Comparison of ENCODE assay signal across 8 mouse cellular contexts in genomic region chr9:90054371-90055145, GRCm38 (mm10). TPM values are rescaled to one million over a fixed set of nuclear protein-coding genes. Genes with fewer than 3 reads are reported as not detected.
DNase-seq lines count a peak whose midpoint lies in the region; ATAC-seq and TF ChIP-seq lines count a peak whose summit lies in the region.

No protein-coding gene starts in this region.

- no peaks in the 10 kb centered on the region for H3K36me3 ChIP-seq in intestine, embryonic 14.5 days (ENCODE audit: control insufficient read depth, insufficient read depth, low read length)
- no peaks in the 10 kb centered on the region for H3K36me3 ChIP-seq in liver, embryonic 11.5 days (ENCODE audit: control insufficient read depth, insufficient read depth, low read length)
- H3K36me3 ChIP-seq in midbrain, postnatal 0 days (ENCODE audit: insufficient read depth, low read length), result no peaks in the 10 kb centered on the region

- ATAC-seq in Patski, result peak; percentile 98
- ATAC-seq in intestine, embryonic 14.5 days (replicated peaks; ENCODE audit: low FRiP score, low TSS enrichment, low read depth), result peak; percentile 88
- peak; percentile 79 for ATAC-seq in liver, embryonic 11.5 days (replicated peaks; ENCODE audit: low FRiP score)
- peak; percentile 80 for ATAC-seq in midbrain, postnatal 0 days (ENCODE audit: low FRiP score)

- no peaks in the 10 kb centered on the region for H3K9me3 ChIP-seq in intestine, embryonic 14.5 days (ENCODE audit: control insufficient read depth, low read length)
- H3K9me3 ChIP-seq in liver, embryonic 11.5 days (ENCODE audit: control insufficient read depth, low read length), result no peaks in the 10 kb centered on the region
- no peaks in the 10 kb centered on the region for H3K9me3 ChIP-seq in midbrain, postnatal 0 days (ENCODE audit: low read length)

- H3K4me3 ChIP-seq in intestine, embryonic 14.5 days (ENCODE audit: low read depth, low read length), result peak overlapping the region; percentile 43
- H3K4me3 ChIP-seq in liver, embryonic 11.5 days (ENCODE audit: low read depth, low read length), result peak overlapping the region; percentile 45
- H3K4me3 ChIP-seq in midbrain, postnatal 0 days (ENCODE audit: low read depth, low read length), result peak overlapping the region; percentile 38

- H3K4me1 ChIP-seq in intestine, embryonic 14.5 days (replicated peaks; ENCODE audit: control insufficient read depth, insufficient read depth, low read length), result no peaks in the 10 kb centered on the region
- no peaks in the 10 kb centered on the region for H3K4me1 ChIP-seq in liver, embryonic 11.5 days (replicated peaks; ENCODE audit: control insufficient read depth, insufficient read depth, low read length)
- peaks cover 7% of the 10 kb centered on the region; the same call in 1 of the 2 replicates for H3K4me1 ChIP-seq in midbrain, postnatal 0 days (ENCODE audit: insufficient read depth, low read length)

- no peak for TF ChIP-seq POLR2A in brain, embryonic 14.5 days (IDR thresholded peaks at IDR 0.05; ENCODE audit: borderline replicate concordance, extremely low read depth, insufficient read depth, insufficient read length, poor library complexity, severe bottlenecking)

- peak overlapping the region; percentile 47 for H3K9ac ChIP-seq in intestine, embryonic 14.5 days (ENCODE audit: low read length)
- peak overlapping the region; percentile 26; the same call in 1 of the 2 replicates for H3K9ac ChIP-seq in liver, embryonic 11.5 days (ENCODE audit: low read depth, low read length)
- H3K9ac ChIP-seq in midbrain, postnatal 0 days (replicated peaks; ENCODE audit: low read length, poor library complexity, severe bottlenecking), result peak overlapping the region; percentile 24; the same call in 1 of the 2 replicates

- peak overlapping the region; percentile 87 for H3K4me2 ChIP-seq in intestine, embryonic 14.5 days (ENCODE audit: low read length)
- peak overlapping the region; percentile 75 for H3K4me2 ChIP-seq in liver, embryonic 11.5 days
- peak overlapping the region; percentile 74 for H3K4me2 ChIP-seq in midbrain, postnatal 0 days (ENCODE audit: low read depth, low read length, poor library complexity, severe bottlenecking)

- TF ChIP-seq CTCF in Patski (IDR thresholded peaks at IDR 0.05), result peak; percentile 59
- peak; percentile 20; the same call in 1 of the 2 replicates for TF ChIP-seq CTCF in brain, embryonic 14.5 days (IDR thresholded peaks at IDR 0.05; ENCODE audit: borderline replicate concordance, extremely low read depth, insufficient read depth, insufficient read length)
- peak; percentile 60 for TF ChIP-seq CTCF in midbrain, postnatal 0 days (IDR thresholded peaks at IDR 0.05)

- no peak overlapping the region for H3K27ac ChIP-seq in intestine, embryonic 14.5 days (ENCODE audit: low read depth)
- no peak overlapping the region; the same call in 1 of the 2 replicates for H3K27ac ChIP-seq in liver, embryonic 11.5 days (ENCODE audit: low read depth, low read length)
- H3K27ac ChIP-seq in midbrain, postnatal 0 days (ENCODE audit: low read depth, low read length), result no peak overlapping the region

- POLR2A ChIA-PET in Patski (lab: Charles Lee), result no interaction called here

- WGBS in intestine, embryonic 14.5 days, result under 1% methylated on average over 37 of the region's 37 CpGs
- 2% methylated on average over 37 of the region's 37 CpGs for whole genome bisulfite sequencing in liver, embryonic 11.5 days
- 1% methylated on average over 36 of the region's 37 CpGs for WGBS in midbrain, postnatal 0 days

- no peak for DNase-seq in Patski (ENCODE audit: low read depth, low spot score)
- peak; percentile 47 for DNase-seq in brain, embryonic 14.5 days (ENCODE audit: low read depth)
- DNase-seq in gastrocnemius, postnatal 25 days, result peak; percentile 52
- DNase-seq in intestine, embryonic 14.5 days (ENCODE audit: low spot score), result peak; percentile 78
- peak; percentile 57 for DNase-seq in liver, embryonic 11.5 days (ENCODE audit: low spot score)
- peak; percentile 26 for DNase-seq in midbrain, postnatal 0 days (ENCODE audit: low spot score)
- DNase-seq in spleen, postnatal 36 days (ENCODE audit: low spot score in 2 of 2), result peak; percentile 81 to 85
- DNase-seq in layer of hippocampus, adult 9-10 months (ENCODE audit: low spot score), result no peak

- no peaks in the 10 kb centered on the region for H3K27me3 ChIP-seq in Patski
- H3K27me3 ChIP-seq in intestine, embryonic 14.5 days (replicated peaks; ENCODE audit: control insufficient read depth, insufficient read depth, low read length), result no peaks in the 10 kb centered on the region
- H3K27me3 ChIP-seq in liver, embryonic 11.5 days (replicated peaks; ENCODE audit: control insufficient read depth, insufficient read depth, low read length), result peaks cover 6% of the 10 kb centered on the region; the same call in 1 of the 2 replicates
- H3K27me3 ChIP-seq in midbrain, postnatal 0 days (ENCODE audit: insufficient read depth, low read length), result 0 out of 2 replicates have a peak, but pooled peaks cover 8% of the 10 kb centered on the region

- CTCF ChIA-PET in Patski (lab: Charles Lee), result interaction anchor here (1.0 kb wide), 1 partner anchor 14 kb away, joined by 3 read pairs; no protein-coding TSS in a partner anchor

- in situ Hi-C loops in Patski (cut with MboI; ENCODE audit: low pct_unique_long_range_greater_than_20kb), result no loop called here

RNA-seq across cellular contexts. Expression of gene Ctsh, which starts 0.6 kb away (rescaled TPM):
- polyA plus RNA-seq in Patski (2021), result 6.5 TPM
- 5.5 and 7.4 TPM in 2 replicates for polyA plus RNA-seq in brain, embryonic 14.5 days (2012; rRNA removed)
- total RNA-seq in gastrocnemius, postnatal 25 days (2021), result 10 to 100 TPM; 13.9 to 24.8 TPM
- 28.7 and 42.4 TPM in 2 replicates for polyA plus RNA-seq in intestine, embryonic 14.5 days (2014; fragmentation: Nextera tagmentation; extraction: Ambion mirVana)
- 19.1 and 22.7 TPM in 2 replicates for polyA plus RNA-seq in liver, embryonic 11.5 days (2014; fragmentation: Nextera tagmentation; extraction: Ambion mirVana)
- 18.5 and 21.4 TPM in 2 replicates for total RNA-seq in midbrain, postnatal 0 days (2014; rRNA removed)
- polyA plus RNA-seq in midbrain, postnatal 0 days (2015; fragmentation: Nextera tagmentation; extraction: Ambion mirVana), result 33.1 and 35.5 TPM in 2 replicates

Comparison
In these comparisons a context has a peak if more than half of its experiments do, and no peak if none do; other contexts are left out.
1. DNase-seq: peak in brain, embryonic 14.5 days (single experiment), gastrocnemius, postnatal 25 days (single experiment), intestine, embryonic 14.5 days (single experiment), liver, embryonic 11.5 days (single experiment), midbrain, postnatal 0 days (single experiment) and spleen, postnatal 36 days (2 of 2); none in Patski (single experiment) and layer of hippocampus, adult 9-10 months (single experiment).
2. Peak in every context shown above with its lines, with median percentiles within 50 percentile points of each other: ATAC-seq, CTCF ChIP-seq, H3K4me2 ChIP-seq, H3K4me3 ChIP-seq and H3K9ac ChIP-seq.